In genomic region chr10:60278786-60279185, GRCm38 (mm10) we compare ENCODE assay signal across 9 mouse cellular contexts. TPM values are rescaled to one million over a fixed set of nuclear protein-coding genes. Genes with fewer than 3 reads are reported as not detected.
A peak's percentile ranks its signal among the peaks of the same experiment; 100 is the strongest.
DNase-seq lines count a peak whose midpoint lies in the region; ATAC-seq and TF ChIP-seq lines count a peak whose summit lies in the region.
"Had no signal": no experiment of that assay in that cellular context is flagged by ENCODE, and none has a peak within 500 bp of the region (broad histone marks: within the 10 kb centered on the region; RNA-seq: fewer than 3 reads in every experiment).

No protein-coding gene starts in this region.

- no peak overlapping the region for H3K27ac ChIP-seq in heart, postnatal 0 days (ENCODE audit: low read depth)
- H3K27ac ChIP-seq in bone marrow, adult 2 months (ENCODE audit: control insufficient read depth, insufficient read depth, low read depth, low read length, poor library complexity): peak overlapping the region; percentile 65; the same call in 1 of the 2 replicates
- no peak overlapping the region for H3K27ac ChIP-seq in forebrain, embryonic 15.5 days (replicated peaks)
- H3K27ac ChIP-seq in liver, postnatal 0 days (ENCODE audit: low read depth): 0 out of 2 replicates have a peak overlapping the region, but pooled peaks have one; percentile 96

- H3K4me2 ChIP-seq in heart, postnatal 0 days (ENCODE audit: low read depth, low read length): peak overlapping the region; percentile 90
- H3K4me2 ChIP-seq in forebrain, embryonic 15.5 days (replicated peaks): peak overlapping the region; percentile 57
- peak overlapping the region; percentile 94 for H3K4me2 ChIP-seq in liver, postnatal 0 days (ENCODE audit: low read depth, low read length)

- WGBS in heart, postnatal 0 days: 76% methylated on average over 3 of the region's 3 CpGs
- WGBS in bone marrow, adult 2 months: 70% methylated on average over 3 of the region's 3 CpGs
- WGBS in forebrain, embryonic 15.5 days: 84% methylated on average over 3 of the region's 3 CpGs
- 69% methylated on average over 3 of the region's 3 CpGs for WGBS in liver, postnatal 0 days (ENCODE audit: insufficient replicate concordance)

- TF ChIP-seq CTCF in heart, postnatal 0 days (IDR thresholded peaks at IDR 0.05; ENCODE audit: low read depth): no peak
- TF ChIP-seq CTCF in bone marrow, adult 2 months (IDR thresholded peaks at IDR 0.05; ENCODE audit: control insufficient read depth, insufficient read depth, low read length): no peak
- TF ChIP-seq CTCF in liver, postnatal 0 days (IDR thresholded peaks at IDR 0.05; ENCODE audit: low read depth): no peak

- H3K27me3 ChIP-seq in heart, postnatal 0 days (ENCODE audit: control insufficient read depth, insufficient read depth, low read length): no peaks in the 10 kb centered on the region
- H3K27me3 ChIP-seq in forebrain, embryonic 15.5 days: no peaks in the 10 kb centered on the region
- no peaks in the 10 kb centered on the region for H3K27me3 ChIP-seq in liver, postnatal 0 days (ENCODE audit: insufficient read depth, low read length)

- no peak for DNase-seq in heart, postnatal 0 days (ENCODE audit: low spot score)
- no peak for DNase-seq in heart, postnatal 36 days
- no peak for DNase-seq in liver, postnatal 0 days
- no peak for DNase-seq in cerebellum, adult 11 months
- DNase-seq in gastrocnemius, postnatal 25 days: no peak

- no peak for TF ChIP-seq POLR2A in bone marrow, adult 2 months (IDR thresholded peaks at IDR 0.05; ENCODE audit: borderline replicate concordance, control insufficient read depth, low read depth, low read length)

- H3K36me3 ChIP-seq in heart, postnatal 0 days (replicated peaks; ENCODE audit: control insufficient read depth, insufficient read depth, low read length): 0 out of 2 replicates have a peak, but pooled peaks cover 4% of the 10 kb centered on the region
- no peaks in the 10 kb centered on the region for H3K36me3 ChIP-seq in forebrain, embryonic 15.5 days
- H3K36me3 ChIP-seq in liver, postnatal 0 days (replicated peaks; ENCODE audit: insufficient read depth, low read length): no peaks in the 10 kb centered on the region

- H3K4me3 ChIP-seq in heart, postnatal 0 days (ENCODE audit: low read depth, low read length): peak overlapping the region; percentile 89
- peak overlapping the region; percentile 57 for H3K4me3 ChIP-seq in bone marrow, adult 2 months (replicated peaks; ENCODE audit: control insufficient read depth, low read depth, low read length)
- H3K4me3 ChIP-seq in forebrain, embryonic 15.5 days: peak overlapping the region; percentile 50
- H3K4me3 ChIP-seq in liver, postnatal 0 days (ENCODE audit: low read depth, low read length): peak overlapping the region; percentile 94

- peaks cover 60% of the 10 kb centered on the region for H3K4me1 ChIP-seq in heart, postnatal 0 days (ENCODE audit: control insufficient read depth, insufficient read depth)
- peaks cover 14% of the 10 kb centered on the region for H3K4me1 ChIP-seq in bone marrow, adult 2 months (ENCODE audit: control insufficient read depth, insufficient read depth, low read length)
- H3K4me1 ChIP-seq in forebrain, embryonic 15.5 days: peaks cover 57% of the 10 kb centered on the region
- peaks cover 60% of the 10 kb centered on the region for H3K4me1 ChIP-seq in liver, postnatal 0 days (ENCODE audit: insufficient read depth)

- H3K9ac ChIP-seq in heart, postnatal 0 days (replicated peaks; ENCODE audit: low read depth, low read length): 0 out of 2 replicates have a peak overlapping the region, but pooled peaks have one; percentile 12
- H3K9ac ChIP-seq in forebrain, embryonic 15.5 days (replicated peaks): no peak overlapping the region
- H3K9ac ChIP-seq in liver, postnatal 0 days (replicated peaks): peak overlapping the region; percentile 18; the same call in 1 of the 2 replicates

- no peak for TF ChIP-seq EP300 in heart, postnatal 0 days (IDR thresholded peaks at IDR 0.05; ENCODE audit: low read depth)
- no peak for TF ChIP-seq EP300 in liver, postnatal 0 days (IDR thresholded peaks at IDR 0.05; ENCODE audit: low read depth)

- ATAC-seq in heart, postnatal 0 days (ENCODE audit: insufficient read depth, low read depth): no peak
- no peak for ATAC-seq in forebrain, embryonic 15.5 days (replicated peaks)
- ATAC-seq in liver, postnatal 0 days: no peak
- no peak for ATAC-seq in erythroid progenitor cell, adult 5-6 weeks (replicated peaks; ENCODE audit: low FRiP score, poor library complexity, severe bottlenecking)

- intact Hi-C loops in heart, postnatal 36 days (cut with DNase I): no loop called here

- H3K9me3 ChIP-seq in heart, postnatal 0 days (replicated peaks; ENCODE audit: control insufficient read depth, low read length): no peaks in the 10 kb centered on the region
- H3K9me3 ChIP-seq in forebrain, embryonic 15.5 days: no peaks in the 10 kb centered on the region
- H3K9me3 ChIP-seq in liver, postnatal 0 days (ENCODE audit: low read length): no peaks in the 10 kb centered on the region
- H3K9me3 ChIP-seq: G1E had no signal

RNA-seq across cellular contexts. Expression of gene Psap, which starts 1.4 kb away (rescaled TPM):
- 464 and 479 TPM in 2 replicates for total RNA-seq in heart, postnatal 0 days (2014; rRNA removed; ENCODE audit: low replicate concordance)
- 135 and 139 TPM in 2 replicates for polyA plus RNA-seq in heart, postnatal 0 days (2015; fragmentation: Nextera tagmentation; extraction: Ambion mirVana)
- total RNA-seq in heart, postnatal 36 days (2021): 1,000 to 10,000 TPM; 1,163 to 1,211 TPM
- 271 and 453 TPM in 2 replicates for polyA plus RNA-seq in bone marrow, adult 2 months (2011; ENCODE audit: insufficient read depth, insufficient read length, low replicate concordance, missing spikeins)
- polyA plus RNA-seq in forebrain, embryonic 15.5 days (2015; fragmentation: Nextera tagmentation; extraction: Ambion mirVana): 141 and 169 TPM in 2 replicates
- polyA plus RNA-seq in liver, postnatal 0 days (2015; fragmentation: Nextera tagmentation; extraction: Ambion mirVana): 105 and 110 TPM in 2 replicates
- total RNA-seq in erythroid progenitor cell, adult 5-6 weeks (2015; ENCODE audit: low replicate concordance): 293 and 311 TPM in 2 replicates
- total RNA-seq in erythroid progenitor cell, adult 5-6 weeks (2017; ENCODE audit: low replicate concordance): 222 and 228 TPM in 2 replicates
- total RNA-seq in gastrocnemius, postnatal 25 days (2021): 100 to 1,000 TPM; 590 to 608 TPM

RNA-seq across cellular contexts. Expression of gene Chst3, which starts 59.7 kb away (rescaled TPM):
- 2.2 and 2.4 TPM in 2 replicates for total RNA-seq in heart, postnatal 0 days (2014; rRNA removed; ENCODE audit: low replicate concordance)
- 0.20 and 0.27 TPM in 2 replicates for polyA plus RNA-seq in heart, postnatal 0 days (2015; fragmentation: Nextera tagmentation; extraction: Ambion mirVana)
- total RNA-seq in heart, postnatal 36 days (2021): 1 to 10 TPM; 1.0 to 1.1 TPM
- 11.9 and 16.5 TPM in 2 replicates for polyA plus RNA-seq in bone marrow, adult 2 months (2011; ENCODE audit: insufficient read depth, insufficient read length, low replicate concordance, missing spikeins)
- polyA plus RNA-seq in forebrain, embryonic 15.5 days (2015; fragmentation: Nextera tagmentation; extraction: Ambion mirVana): 1.2 and 1.5 TPM in 2 replicates
- polyA plus RNA-seq in liver, postnatal 0 days (2015; fragmentation: Nextera tagmentation; extraction: Ambion mirVana): 0.73 TPM in 2 replicates
- total RNA-seq in erythroid progenitor cell, adult 5-6 weeks (2015; ENCODE audit: low replicate concordance): 6.7 and 8.6 TPM in 2 replicates
- 2.6 and 3.9 TPM in 2 replicates for total RNA-seq in erythroid progenitor cell, adult 5-6 weeks (2017; ENCODE audit: low replicate concordance)
- under 1 TPM; 0.26 to 0.51 TPM for total RNA-seq in gastrocnemius, postnatal 25 days (2021)
- polyA plus RNA-seq: G1E had no signal

Comparison
In these comparisons a context has a peak if more than half of its experiments do, and no peak if none do; other contexts are left out.
1. H3K27ac ChIP-seq: peak in bone marrow, adult 2 months (single experiment) and liver, postnatal 0 days (single experiment); none in heart, postnatal 0 days (single experiment) and forebrain, embryonic 15.5 days (single experiment).
2. Peak in every context shown above with its lines, with median percentiles within 50 percentile points of each other: H3K4me2 ChIP-seq and H3K4me3 ChIP-seq.